Mouse (Mus musculus): ENCODE measurements around the gene Setd5.

The Setd5 gene

DNA sequence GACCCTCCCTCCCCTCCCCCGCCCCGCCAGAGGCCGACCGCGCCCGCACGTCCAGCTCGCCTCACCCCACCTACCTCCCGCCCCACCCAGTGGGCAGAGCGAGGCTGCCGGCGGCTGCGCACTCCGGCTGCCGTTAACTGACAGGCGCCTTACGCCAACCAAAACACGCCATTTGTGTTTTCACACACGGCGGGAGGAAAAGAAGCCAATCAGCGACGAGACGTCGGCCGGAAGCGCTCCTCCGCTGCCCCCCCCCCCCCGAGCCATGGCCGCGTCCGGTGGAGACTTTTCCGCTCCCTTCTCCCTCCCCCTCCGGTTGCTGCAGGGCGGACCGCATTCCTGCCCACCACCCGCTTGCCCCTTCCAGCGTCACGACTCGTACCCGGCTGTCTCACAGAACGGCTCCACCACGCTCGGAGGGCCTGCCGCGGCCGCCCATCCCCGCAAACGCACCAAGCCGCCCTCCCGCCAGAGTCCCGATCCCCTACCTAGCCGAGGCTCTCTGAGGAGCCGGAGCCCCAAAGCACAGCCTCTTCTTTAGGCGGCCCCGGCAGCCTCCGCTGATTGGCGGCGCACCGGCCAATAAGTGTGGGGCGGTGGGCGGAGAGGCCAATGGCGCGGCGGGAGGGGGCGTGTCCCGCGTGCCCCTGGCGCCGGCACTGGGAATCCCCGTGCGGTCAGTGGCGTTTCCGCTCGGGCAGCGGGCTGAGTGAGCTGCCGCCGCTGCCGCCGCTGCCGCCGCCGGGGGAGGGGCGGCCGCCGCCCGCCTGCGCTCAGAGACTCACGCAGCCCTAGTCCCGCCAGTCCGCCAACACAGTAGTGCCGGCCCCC, at the start of gene Setd5:
Gene Setd5, plus strand, starts transcription at position 680 of the 831 bp plus-strand sequence.
- peak; percentile 95 to 97 for DNase-seq (ENCODE audit: low spot score in 2 of 2)

GRCm38 (mm10) chr6:113027446-113027845, 49.7 kb upstream of the Setd5 start:
- no peak for DNase-seq (ENCODE audit: low spot score in 2 of 2)

- DNase-seq (ENCODE audit: low spot score in 2 of 2) = no peak
Measured at GRCm38 (mm10) chr6:113029006-113029405, 48.2 kb upstream of the Setd5 start.

- DNase-seq (ENCODE audit: low spot score in 2 of 2) = no peak
Measured at GRCm38 (mm10) chr6:113030553-113030952, 46.6 kb upstream of the Setd5 start.

DNA sequence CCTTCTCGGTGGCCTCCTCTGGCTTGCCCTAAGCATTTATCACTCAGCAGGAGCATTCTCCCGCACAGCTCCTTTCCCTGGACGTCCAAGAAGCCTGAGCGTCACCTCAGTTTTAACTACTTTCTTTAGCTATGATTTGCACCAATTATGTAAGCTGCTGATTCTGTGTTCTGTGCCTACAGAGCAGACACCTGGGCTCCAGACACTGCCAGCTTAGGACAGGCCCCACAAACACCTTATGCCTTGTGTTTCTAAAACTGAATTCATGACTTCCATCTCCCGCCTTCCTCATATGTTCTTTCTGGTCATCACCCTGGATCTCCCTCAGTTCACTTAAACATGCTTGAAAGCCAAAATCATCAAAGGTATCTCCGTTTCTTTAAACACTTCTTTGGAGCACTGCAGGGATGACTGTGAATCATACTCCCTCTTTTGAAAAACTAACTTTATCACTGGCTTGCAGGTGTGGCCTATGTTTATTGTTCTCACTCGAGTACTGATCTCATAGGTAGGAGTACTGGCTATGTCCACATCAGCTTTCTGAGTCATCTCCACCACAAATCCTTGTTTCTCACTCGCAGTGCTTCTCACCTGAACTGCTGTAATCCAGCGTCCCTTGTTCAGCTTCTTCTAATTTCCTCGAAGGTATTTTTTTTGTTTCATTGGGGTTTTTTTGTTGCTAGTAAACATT, 46.0 kb upstream of the Setd5 start:
- DNase-seq (ENCODE audit: low spot score in 2 of 2) = no peak

DNA sequence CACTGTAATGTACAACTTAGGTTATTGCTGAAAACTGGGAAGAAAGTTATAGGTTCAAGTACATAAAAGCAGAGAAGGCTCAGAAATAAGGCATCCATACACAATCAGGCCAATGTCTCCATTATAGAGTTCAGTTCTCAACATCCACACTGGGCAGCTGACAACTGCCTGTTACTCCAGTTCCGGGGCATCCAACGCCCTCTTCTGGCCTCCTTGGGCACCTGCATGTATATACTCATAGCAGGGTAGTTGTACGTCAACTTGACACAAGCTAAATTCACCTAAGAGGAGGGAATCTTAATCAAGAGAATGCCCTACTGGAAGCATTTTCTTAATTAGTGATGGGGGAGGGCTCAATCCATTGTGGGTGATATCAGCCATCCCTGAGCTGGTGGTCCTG, 45.0 kb upstream of the Setd5 start:
- no peak for DNase-seq (ENCODE audit: low spot score in 2 of 2)

GRCm38 (mm10) chr6:113033185-113033584, 44.0 kb upstream of the Setd5 start:
- DNase-seq (ENCODE audit: low spot score in 2 of 2) = no peak

- no peak for DNase-seq (ENCODE audit: low spot score in 2 of 2)
Measured at GRCm38 (mm10) chr6:113034466-113034865, 42.7 kb upstream of the Setd5 start.

GRCm38 (mm10) chr6:113036463-113037175, 40.5 kb upstream of the Setd5 start:
- no peak for DNase-seq (ENCODE audit: low spot score in 2 of 2)

- peak; percentile 32 to 57 for DNase-seq (ENCODE audit: low spot score in 2 of 2)
Measured at GRCm38 (mm10) chr6:113037946-113038734, 39.0 kb upstream of the Setd5 start.

GRCm38 (mm10) chr6:113038735-113039058, 38.5 kb upstream of the Setd5 start:
- DNase-seq (ENCODE audit: low spot score in 2 of 2) = no peak

GRCm38 (mm10) chr6:113040319-113040718, 36.8 kb upstream of the Setd5 start:
- DNase-seq (ENCODE audit: low spot score in 2 of 2) = no peak

GRCm38 (mm10) chr6:113041215-113041990, 35.8 kb upstream of the Setd5 start:
- no peak for DNase-seq (ENCODE audit: low spot score in 2 of 2)

- no peak for DNase-seq (ENCODE audit: low spot score in 2 of 2)
Measured at GRCm38 (mm10) chr6:113045575-113045974, 31.6 kb upstream of the Setd5 start.

GRCm38 (mm10) chr6:113046041-113046975, 30.9 kb upstream of the Setd5 start, which contains the start of gene Thumpd3:
Gene Thumpd3 (plus strand): TSS chr6:113046225.
- DNase-seq (ENCODE audit: low spot score in 2 of 2) = peak; percentile 94 to 95

- DNase-seq (ENCODE audit: low spot score in 2 of 2) = no peak
Measured at GRCm38 (mm10) chr6:113047016-113047746, 30.0 kb upstream of the Setd5 start.

DNA sequence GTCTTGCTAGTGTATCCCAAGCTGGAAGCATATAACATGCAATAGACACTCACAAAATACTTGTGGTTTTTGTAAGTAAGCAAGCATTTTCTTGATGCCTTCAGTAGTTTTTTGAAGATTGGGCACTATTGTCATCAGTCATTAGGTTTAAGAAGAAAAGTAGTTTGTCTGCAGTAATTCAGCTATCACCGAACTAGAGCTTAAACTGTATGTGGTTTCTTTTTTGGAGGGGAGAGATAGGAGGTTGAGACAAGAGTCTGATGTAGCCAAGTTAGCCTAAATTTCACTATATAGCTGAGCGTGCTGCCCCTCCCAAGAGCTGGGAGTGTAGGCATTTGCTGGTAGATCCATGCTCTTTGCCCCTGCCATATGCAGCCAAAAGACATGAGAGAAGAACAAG, 28.8 kb upstream of the Setd5 start:
- DNase-seq (ENCODE audit: low spot score in 2 of 2) = no peak

DNA sequence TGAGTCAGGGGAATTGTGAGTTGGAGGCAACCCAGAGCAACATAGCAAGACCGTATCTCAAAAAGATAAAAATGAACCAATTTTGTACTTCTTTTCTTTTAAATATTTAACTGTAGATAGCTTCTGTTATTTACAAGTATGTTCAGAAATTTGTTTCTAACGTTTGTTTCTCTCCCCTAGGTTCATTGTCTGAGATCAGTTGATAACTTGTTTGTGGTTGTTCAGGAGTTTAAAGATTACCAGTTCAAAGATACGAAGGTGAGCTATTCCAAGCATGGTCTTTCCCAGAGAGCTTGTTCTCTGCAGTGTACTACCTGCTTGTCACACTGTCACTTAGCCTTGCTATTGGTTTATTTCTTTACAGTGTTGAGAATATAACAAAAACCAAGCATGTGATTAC, 28.0 kb upstream of the Setd5 start:
- no peak for DNase-seq (ENCODE audit: low spot score in 2 of 2)

DNA sequence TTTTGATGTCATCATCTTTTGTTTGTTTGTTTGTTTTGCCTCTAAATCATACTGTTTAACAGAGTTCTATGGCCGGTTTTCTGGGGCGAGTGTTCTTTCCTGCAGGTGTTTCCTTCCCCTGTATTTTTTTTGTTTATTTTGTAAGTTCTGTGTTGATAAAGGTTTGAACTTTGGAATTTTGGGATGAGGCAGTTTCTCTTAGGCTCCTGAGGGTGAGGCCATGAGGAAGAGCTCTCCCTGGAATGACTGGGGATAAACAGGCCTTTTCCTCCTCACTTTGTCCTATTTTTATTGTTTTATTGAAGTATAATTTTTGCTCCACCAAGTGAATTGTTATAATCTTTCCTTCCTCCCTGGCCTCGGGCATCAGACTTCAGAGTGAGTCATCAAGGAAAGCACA, 24.2 kb upstream of the Setd5 start:
- DNase-seq (ENCODE audit: low spot score in 2 of 2) = no peak

Measured in right cerebral cortex, postnatal 36 days (tissue).